Mouse (Mus musculus): ENCODE measurements around the gene Pak1.
A peak's percentile ranks its signal among the peaks of the same experiment; 100 is the strongest.

Gene Pak1

GRCm38 (mm10) chr7:97777191-97777590 lies 11.2 kb upstream of the Pak1 start:
- DNase-seq (ENCODE audit: low read depth, low spot score) = no peak

- DNase-seq (ENCODE audit: low read depth, low spot score) = no peak
These were observed 8.1 kb upstream of the Pak1 start for GRCm38 (mm10) chr7:97780222-97780621.

GRCm38 (mm10) chr7:97780815-97781214 lies 7.5 kb upstream of the Pak1 start:
- DNase-seq (ENCODE audit: low read depth, low spot score) = no peak

GRCm38 (mm10) chr7:97781496-97781895 lies 6.8 kb upstream of the Pak1 start:
- DNase-seq (ENCODE audit: low read depth, low spot score) = no peak

- no peak for DNase-seq (ENCODE audit: low read depth, low spot score)
These were observed 4.8 kb upstream of the Pak1 start for GRCm38 (mm10) chr7:97783523-97783922.

GRCm38 (mm10) chr7:97788669-97789483 lies 535 bp downstream of the Pak1 start:
- DNase-seq (ENCODE audit: low read depth, low spot score) = no peak

- DNase-seq (ENCODE audit: low read depth, low spot score) = no peak
These were observed 1.9 kb downstream of the Pak1 start for GRCm38 (mm10) chr7:97790272-97790671.

GRCm38 (mm10) chr7:97792324-97792723 lies 4.0 kb downstream of the Pak1 start:
- no peak for DNase-seq (ENCODE audit: low read depth, low spot score)

- DNase-seq (ENCODE audit: low read depth, low spot score) = no peak
These were observed 14.8 kb downstream of the Pak1 start for GRCm38 (mm10) chr7:97803116-97803515.

GRCm38 (mm10) chr7:97804245-97805066 lies 16.1 kb downstream of the Pak1 start:
- DNase-seq (ENCODE audit: low read depth, low spot score) = no peak

GRCm38 (mm10) chr7:97805067-97805365 lies 16.7 kb downstream of the Pak1 start:
- DNase-seq (ENCODE audit: low read depth, low spot score) = no peak

- DNase-seq (ENCODE audit: low read depth, low spot score) = no peak
These were observed 21.0 kb downstream of the Pak1 start for GRCm38 (mm10) chr7:97809307-97809706.

- no peak for DNase-seq (ENCODE audit: low read depth, low spot score)
These were observed 33.5 kb downstream of the Pak1 start for GRCm38 (mm10) chr7:97821875-97822274.

GRCm38 (mm10) chr7:97829091-97829490 lies 40.8 kb downstream of the Pak1 start:
- DNase-seq (ENCODE audit: low read depth, low spot score) = no peak

- no peak for DNase-seq (ENCODE audit: low read depth, low spot score)
These were observed 42.4 kb downstream of the Pak1 start for GRCm38 (mm10) chr7:97830739-97831138.

- no peak for DNase-seq (ENCODE audit: low read depth, low spot score)
These were observed 44.6 kb downstream of the Pak1 start for GRCm38 (mm10) chr7:97832987-97833386.

GRCm38 (mm10) chr7:97838574-97838973 lies 50.2 kb downstream of the Pak1 start:
- no peak for DNase-seq (ENCODE audit: low read depth, low spot score)

- no peak for DNase-seq (ENCODE audit: low read depth, low spot score)
These were observed 53.0 kb downstream of the Pak1 start for GRCm38 (mm10) chr7:97841311-97841710.

GRCm38 (mm10) chr7:97842332-97842731 lies 54.0 kb downstream of the Pak1 start:
- no peak for DNase-seq (ENCODE audit: low read depth, low spot score)

GRCm38 (mm10) chr7:97842806-97843570 lies 54.6 kb downstream of the Pak1 start:
- peak; percentile 60 for DNase-seq (ENCODE audit: low read depth, low spot score)

- no peak for DNase-seq (ENCODE audit: low read depth, low spot score)
These were observed 56.1 kb downstream of the Pak1 start for GRCm38 (mm10) chr7:97844419-97844818.

GRCm38 (mm10) chr7:97845546-97845945 lies 57.2 kb downstream of the Pak1 start:
- DNase-seq (ENCODE audit: low read depth, low spot score) = no peak
